Mouse (Mus musculus) heart, embryonic 10.5 days (tissue): ENCODE data around the gene Foxi1. TPM values are rescaled to one million over a fixed set of nuclear protein-coding genes. Genes with fewer than 3 reads are reported as not detected.
"Not testable (repeated sequence)": the region's sequence is repeated elsewhere in the genome, so short reads cannot be mapped to it uniquely, and the experiment has no call there.

Experiments used
- DNase-seq: peaks from one replicate; pipeline ENCODE4 v3.0.0-alpha.2; 2017; ENCODE audit warnings: low spot score
- H3K27ac ChIP-seq: fragments of 300-500 bp; sonication (generic); 2 replicates; pipeline ENCODE4 v1.5.1; 2016; ENCODE audit warnings: mild to moderate bottlenecking
- H3K27me3 ChIP-seq: fragments of 300-500 bp; sonication (generic); 2 replicates; pipeline ENCODE4 v1.6.1; 2016; ENCODE audit warnings: mild to moderate bottlenecking; ENCODE audit not compliant: poor library complexity, insufficient read depth, severe bottlenecking
- H3K36me3 ChIP-seq: fragments of 300-500 bp; sonication (generic); 2 replicates; pipeline ENCODE4 v1.6.1; 2016; ENCODE audit warnings: mild to moderate bottlenecking, moderate library complexity
- H3K4me1 ChIP-seq: fragments of 300-500 bp; sonication (generic); 2 replicates; pipeline ENCODE4 v1.6.1; 2016; ENCODE audit warnings: mild to moderate bottlenecking
- H3K4me3 ChIP-seq: fragments of 300-500 bp; sonication (generic); 2 replicates; pipeline ENCODE4 v1.5.1; 2016; ENCODE audit warnings: mild to moderate bottlenecking, moderate library complexity
- H3K9me3 ChIP-seq: fragments of 300-500 bp; sonication (generic); 2 replicates; pipeline ENCODE4 v1.6.1; 2016; ENCODE audit warnings: mild to moderate bottlenecking, moderate library complexity
- WGBS: fragments of 180-500 bp; shearing (Covaris S2); methylation state at CpG from one replicate; pipeline ENCODE4 v1.1.7; 2016; 5-methylcytosine and 5-hydroxymethylcytosine counted together
- polyA plus RNA-seq: library from polyadenylated mRNA; unstranded; fragments of >200 nt; fragmentation: Nextera tagmentation; extraction: Ambion mirVana; gene quantifications from 2 replicates; pipeline ENCODE4 v1.2.1, GENCODE M21; 2016

Foxi1 gene
- not detected in 2 replicates for polyA plus RNA-seq

DNA sequence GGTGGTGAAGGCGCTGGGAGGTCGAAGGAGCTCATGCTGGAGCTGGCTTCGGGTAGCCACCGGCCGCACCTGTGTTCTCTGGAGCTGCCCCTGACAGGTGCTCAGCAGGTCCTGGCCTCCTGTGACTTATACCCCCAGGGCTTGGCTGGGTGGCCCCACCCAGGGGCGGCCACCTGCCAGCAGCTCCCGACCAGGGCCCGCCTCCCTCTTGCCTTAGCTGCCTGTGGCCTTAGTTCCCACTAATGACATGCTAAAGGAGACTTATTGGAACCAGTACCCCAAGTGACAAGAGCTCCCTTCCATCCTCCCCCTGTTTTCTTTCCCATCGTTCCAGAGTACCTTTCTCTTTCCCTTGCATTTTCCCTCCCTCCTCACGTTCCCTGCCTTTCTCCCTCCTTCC lies at the start of gene Foxi1:
Foxi1 (minus strand) TSS at position 101 of the 400 bp plus-strand sequence.
- 66% methylated on average over 10 of the region's 10 CpGs for WGBS
- H3K4me1 ChIP-seq: no peaks in the 10 kb centered on the region
- no peak within 1 kb of the TSS for H3K4me3 ChIP-seq

DNA sequence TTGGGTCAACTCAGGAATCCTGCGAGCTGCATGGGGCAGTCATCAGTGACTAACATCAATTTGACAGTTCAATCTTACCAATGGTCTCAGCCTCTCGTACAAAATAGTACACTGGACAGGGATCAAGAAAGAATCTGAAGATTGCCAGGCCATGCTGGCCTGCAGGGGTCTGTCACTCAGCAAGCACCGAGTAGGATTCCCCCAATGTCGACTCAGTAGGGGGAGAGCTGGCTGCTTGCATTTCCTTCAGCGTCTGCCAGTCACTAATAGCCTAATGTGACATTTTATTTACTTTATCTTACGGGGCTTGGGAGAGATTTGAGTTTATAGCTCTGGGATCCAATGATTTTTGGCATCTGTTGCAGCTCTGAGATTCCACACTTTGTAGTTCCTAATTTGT lies 35.1 kb upstream of the Foxi1 start:
- H3K27ac ChIP-seq: no peak overlapping the region
- WGBS: 35% methylated on average over 6 of the region's 6 CpGs
- peaks cover 3% of the 10 kb centered on the region; the same call in 1 of the 2 replicates for H3K9me3 ChIP-seq
- H3K36me3 ChIP-seq: no peaks in the 10 kb centered on the region
- DNase-seq: no peak
- H3K4me3 ChIP-seq: no peak overlapping the region
- no peaks in the 10 kb centered on the region; the same call in 1 of the 2 replicates for H3K27me3 ChIP-seq
- 0 out of 2 replicates have a peak, but pooled peaks cover 3% of the 10 kb centered on the region for H3K4me1 ChIP-seq

More for the DNA sequence above, at the start of gene Foxi1:
- H3K27ac ChIP-seq: no peak within 1 kb of the TSS
- no peak for DNase-seq
- no peaks in the 10 kb centered on the region for H3K36me3 ChIP-seq
- no peaks in the 10 kb centered on the region for H3K9me3 ChIP-seq
- 0 out of 2 replicates have a peak, but pooled peaks cover 6% of the 10 kb centered on the region for H3K27me3 ChIP-seq

DNA sequence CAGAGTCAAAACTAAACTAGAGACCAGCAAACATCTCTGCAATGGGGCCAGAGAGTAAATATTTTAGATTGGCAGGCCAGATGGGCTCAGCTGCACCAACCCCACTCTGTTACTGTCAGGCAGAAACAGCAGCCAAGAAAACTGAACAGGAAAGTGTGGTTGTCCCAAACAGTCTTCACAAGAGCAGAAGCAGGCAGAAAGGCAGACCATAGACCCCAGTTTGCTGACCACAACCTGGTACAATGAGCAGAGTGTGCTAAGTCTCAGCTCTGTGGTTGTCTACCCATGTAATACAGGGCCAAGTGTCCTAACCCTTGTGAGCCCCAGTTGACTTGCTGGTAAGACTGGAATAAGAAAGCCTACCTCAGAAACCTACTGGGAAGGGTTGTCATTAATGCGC lies 32.4 kb upstream of the Foxi1 start:
- peaks cover 3% of the 10 kb centered on the region; the same call in 1 of the 2 replicates for H3K9me3 ChIP-seq
- DNase-seq: no peak
- no peaks in the 10 kb centered on the region; the same call in 1 of the 2 replicates for H3K27me3 ChIP-seq
- no peaks in the 10 kb centered on the region for H3K36me3 ChIP-seq
- 0 out of 2 replicates have a peak, but pooled peaks cover 3% of the 10 kb centered on the region for H3K4me1 ChIP-seq
- no peak overlapping the region for H3K27ac ChIP-seq
- WGBS: 90% methylated on average over 1 of the region's 1 CpGs
- no peak overlapping the region for H3K4me3 ChIP-seq

DNA sequence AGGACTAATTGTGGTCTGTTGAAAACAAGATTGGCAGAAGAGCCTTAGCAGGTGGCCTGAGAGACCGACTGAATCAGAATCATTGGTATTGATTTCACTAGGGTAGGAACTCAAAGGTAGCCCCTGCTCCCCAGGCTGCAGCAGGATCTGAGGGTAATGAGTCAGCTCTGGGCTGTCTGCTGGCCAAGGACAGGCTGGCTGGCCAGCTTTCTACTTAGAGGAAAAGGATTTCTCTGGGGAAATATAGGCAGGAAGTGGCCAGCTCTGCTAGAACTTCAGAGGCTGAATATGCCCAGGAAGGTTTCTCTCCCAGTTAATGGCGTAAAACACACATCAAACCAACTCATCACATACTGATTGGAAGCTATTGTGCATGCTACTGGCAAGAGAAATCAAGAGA lies 31.8 kb upstream of the Foxi1 start:
- 0 out of 2 replicates have a peak, but pooled peaks cover 3% of the 10 kb centered on the region for H3K4me1 ChIP-seq
- WGBS: 77% methylated on average over 2 of the region's 2 CpGs
- no peak overlapping the region for H3K27ac ChIP-seq
- no peak for DNase-seq
- H3K4me3 ChIP-seq: no peak overlapping the region
- no peaks in the 10 kb centered on the region; the same call in 1 of the 2 replicates for H3K27me3 ChIP-seq
- H3K36me3 ChIP-seq: no peaks in the 10 kb centered on the region
- peaks cover 3% of the 10 kb centered on the region; the same call in 1 of the 2 replicates for H3K9me3 ChIP-seq

DNA sequence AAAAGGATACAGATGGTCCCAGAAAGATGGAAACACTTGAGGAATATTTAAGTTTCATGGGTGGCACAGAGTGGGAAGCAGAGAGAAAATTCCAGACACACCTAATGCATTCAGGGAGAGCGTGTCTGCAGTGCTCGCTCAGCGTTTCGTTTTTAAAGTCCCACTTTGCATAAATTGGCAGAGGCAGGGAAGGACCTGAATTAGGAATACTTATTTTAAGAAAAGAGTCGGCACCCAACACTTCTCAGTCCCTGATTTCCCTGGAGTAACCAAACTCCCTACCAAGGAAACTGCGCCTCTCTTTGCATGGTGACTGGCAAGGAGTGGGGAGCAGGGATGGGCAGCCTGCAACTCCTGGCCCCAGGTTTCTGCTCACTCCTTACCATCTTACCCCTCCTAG lies 29.0 kb upstream of the Foxi1 start:
- no peak overlapping the region for H3K27ac ChIP-seq
- 86% methylated on average over 6 of the region's 6 CpGs for WGBS
- no peak for DNase-seq
- no peaks in the 10 kb centered on the region for H3K36me3 ChIP-seq
- H3K4me3 ChIP-seq: no peak overlapping the region
- H3K4me1 ChIP-seq: no peaks in the 10 kb centered on the region
- H3K27me3 ChIP-seq: peaks cover 4% of the 10 kb centered on the region; the same call in 1 of the 2 replicates
- H3K9me3 ChIP-seq: peaks cover 3% of the 10 kb centered on the region; the same call in 1 of the 2 replicates

DNA sequence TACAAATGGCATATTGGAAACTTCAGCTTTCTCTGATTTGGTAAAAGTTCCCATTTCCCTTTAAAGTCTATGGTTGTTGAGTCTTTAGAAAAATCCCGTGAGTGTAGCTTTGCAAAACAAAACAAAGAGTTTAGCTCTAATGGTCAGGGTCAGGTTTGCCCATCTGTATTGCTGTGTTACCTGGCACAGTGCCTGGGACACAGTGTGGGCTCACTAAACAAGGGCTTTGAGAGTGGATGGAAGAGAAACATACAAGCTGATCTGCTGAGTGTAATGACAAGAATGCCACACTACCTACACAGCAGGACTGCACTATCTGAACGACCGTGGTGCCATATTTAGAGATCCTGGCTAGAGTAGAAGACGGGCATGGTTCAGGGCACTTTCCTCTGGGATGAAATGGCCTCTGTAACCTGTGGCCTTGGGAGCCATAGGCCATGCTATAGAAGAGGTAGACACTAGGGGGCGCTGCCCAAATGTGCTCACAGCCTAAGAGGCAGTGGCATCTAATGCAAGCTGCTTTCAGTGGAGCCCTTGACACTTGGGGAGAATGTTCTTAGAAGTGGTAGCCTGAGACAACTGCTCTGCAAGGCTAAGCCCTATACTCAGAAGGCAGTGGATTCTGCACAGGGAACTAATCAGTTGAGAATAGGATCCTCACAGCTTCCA lies 28.3 kb upstream of the Foxi1 start:
- H3K36me3 ChIP-seq: no peaks in the 10 kb centered on the region

DNA sequence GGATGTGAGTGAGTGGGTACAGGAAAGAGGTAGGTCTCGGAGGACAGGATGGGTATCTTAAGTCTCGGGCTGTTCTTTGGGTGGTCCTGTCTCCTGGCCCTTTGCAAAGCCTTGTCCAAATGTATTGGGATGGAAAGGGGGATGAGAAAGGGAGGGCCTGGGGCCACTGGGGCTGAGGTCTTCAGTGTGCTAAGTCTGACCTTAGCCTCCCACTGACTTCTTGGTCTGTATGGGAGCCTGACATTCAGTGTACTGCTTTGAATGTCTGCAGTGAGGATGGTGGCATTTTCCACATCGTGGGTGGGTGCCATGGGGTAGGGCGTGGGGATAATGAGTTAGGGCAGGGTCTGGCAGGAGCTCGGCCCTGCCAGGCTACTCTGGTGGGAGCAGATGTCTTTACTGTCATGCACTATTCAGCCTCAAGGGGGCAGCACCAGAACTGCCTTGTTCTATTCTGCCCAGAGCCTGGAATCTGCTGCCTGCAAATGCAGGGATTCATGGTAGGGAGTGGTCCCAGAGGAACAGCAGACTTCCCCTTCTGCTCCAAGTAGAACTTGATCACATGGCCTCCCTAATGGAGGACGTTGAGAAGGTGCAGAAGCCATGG lies 21.0 kb upstream of the Foxi1 start:
- peak; percentile 80 for DNase-seq
- Histone ChIP-seq H3K36me3 (no peaks in the 10 kb centered on the region), H3K4me1 (no peaks in the 10 kb centered on the region), H3K27me3 (0 out of 2 replicates have a peak, but pooled peaks cover 4% of the 10 kb centered on the region), H3K9me3 (no peaks in the 10 kb centered on the region), H3K4me3 (no peak overlapping the region), H3K27ac (no peak overlapping the region)
- 38% methylated on average over 6 of the region's 6 CpGs for WGBS

More for the DNA sequence above, 28.3 kb upstream of the Foxi1 start:
- 40% methylated on average over 5 of the region's 5 CpGs for WGBS
- Histone ChIP-seq H3K27ac (no peak overlapping the region), H3K27me3 (peaks cover 4% of the 10 kb centered on the region; the same call in 1 of the 2 replicates), H3K4me1 (no peaks in the 10 kb centered on the region), H3K4me3 (no peak overlapping the region), H3K9me3 (peaks cover 3% of the 10 kb centered on the region; the same call in 1 of the 2 replicates)
- DNase-seq: no peak

DNA sequence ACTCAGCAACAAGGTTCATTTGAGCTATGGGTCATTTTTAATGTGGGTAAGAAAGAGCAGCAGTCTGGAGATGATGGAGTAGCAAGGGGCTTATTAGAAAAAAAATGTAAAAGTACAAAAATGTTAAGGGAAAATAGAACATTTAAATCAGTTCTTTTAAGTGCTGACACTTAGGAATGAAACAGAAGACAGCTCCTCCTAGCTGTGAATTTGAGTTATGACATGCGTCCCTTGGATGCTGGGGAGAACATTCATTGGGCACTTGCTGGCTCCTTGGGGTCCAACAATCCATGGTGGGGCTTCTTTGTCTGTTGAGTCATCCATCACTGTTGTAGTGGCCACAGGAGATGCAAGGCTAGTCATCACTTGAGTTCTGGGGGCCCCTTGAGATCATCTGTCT lies 19.3 kb upstream of the Foxi1 start:
- no peak for DNase-seq
- H3K27me3 ChIP-seq: no peaks in the 10 kb centered on the region
- no peaks in the 10 kb centered on the region for H3K9me3 ChIP-seq
- H3K36me3 ChIP-seq: no peaks in the 10 kb centered on the region
- no peak overlapping the region for H3K27ac ChIP-seq
- WGBS: 46% methylated on average over 1 of the region's 1 CpGs
- no peak overlapping the region for H3K4me3 ChIP-seq
- H3K4me1 ChIP-seq: no peaks in the 10 kb centered on the region

DNA sequence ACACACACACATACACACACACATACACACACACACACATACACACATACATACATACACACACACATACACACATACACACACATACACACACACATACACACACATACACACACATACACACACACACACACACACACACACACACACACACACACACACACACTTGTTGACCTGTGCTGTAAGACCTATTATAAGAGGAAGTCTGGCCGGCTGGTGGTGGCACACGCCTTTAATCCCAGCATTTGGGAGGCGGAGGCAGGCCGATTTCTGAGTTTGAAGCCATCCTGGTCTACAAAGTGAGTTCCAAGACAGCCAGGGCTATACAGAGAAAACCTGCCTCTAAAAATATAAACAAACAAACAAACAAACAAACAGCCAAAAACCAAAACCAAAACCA lies 12.7 kb upstream of the Foxi1 start:
- not testable (repeated sequence) for H3K4me1 ChIP-seq, H3K27ac ChIP-seq, H3K9me3 ChIP-seq, H3K36me3 ChIP-seq, H3K27me3 ChIP-seq, H3K4me3 ChIP-seq, DNase-seq
- 91% methylated on average over 4 of the region's 4 CpGs for WGBS

DNA sequence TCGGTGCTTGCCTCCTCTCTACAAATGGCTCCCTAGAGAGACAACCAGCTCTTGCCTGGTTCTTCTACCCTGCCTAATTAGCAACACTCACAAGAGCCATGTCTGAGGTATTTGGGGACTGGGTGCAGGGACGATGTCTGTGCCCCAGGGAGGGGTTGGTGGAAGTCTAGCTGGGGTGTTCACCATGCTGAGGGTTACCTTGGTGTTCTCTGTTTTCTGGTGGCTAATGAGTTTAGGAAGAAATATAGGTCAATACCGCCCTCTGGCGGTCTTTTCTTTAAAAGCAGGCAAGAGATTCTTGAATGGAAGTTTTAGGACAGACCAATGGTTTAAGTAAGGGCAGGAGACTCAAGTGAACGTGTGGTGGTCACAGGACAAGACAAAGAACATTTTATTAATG lies 5.0 kb upstream of the Foxi1 start:
- Histone ChIP-seq H3K27ac (no peak overlapping the region), H3K36me3 (no peaks in the 10 kb centered on the region), H3K27me3 (0 out of 2 replicates have a peak, but pooled peaks cover 6% of the 10 kb centered on the region), H3K9me3 (no peaks in the 10 kb centered on the region), H3K4me1 (no peaks in the 10 kb centered on the region), H3K4me3 (no peak overlapping the region)
- WGBS: 24% methylated on average over 5 of the region's 5 CpGs
- no peak for DNase-seq

DNA sequence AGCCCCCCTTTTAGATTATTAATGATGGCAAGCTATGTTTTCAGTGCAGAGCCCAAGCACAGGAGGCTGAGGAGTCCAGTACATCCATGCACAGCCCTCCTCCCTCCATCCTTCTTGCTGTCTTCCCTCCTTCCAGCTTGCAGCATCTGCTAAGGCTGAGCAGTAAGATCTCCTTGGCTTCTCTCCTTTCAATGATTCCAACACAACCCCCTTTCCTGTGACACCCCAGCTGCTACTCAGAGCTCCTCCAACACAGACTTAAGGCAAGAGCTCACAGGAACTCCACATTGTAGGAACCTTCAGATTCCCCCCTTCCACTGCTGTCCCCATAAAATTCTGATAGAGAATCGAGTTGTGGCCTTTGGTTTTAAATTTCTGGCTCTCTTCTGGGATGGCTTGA lies 5.1 kb downstream of the Foxi1 start:
- 53% methylated on average over 1 of the region's 1 CpGs for WGBS
- no peaks in the 10 kb centered on the region for H3K4me1 ChIP-seq
- no peak overlapping the region for H3K27ac ChIP-seq

DNA sequence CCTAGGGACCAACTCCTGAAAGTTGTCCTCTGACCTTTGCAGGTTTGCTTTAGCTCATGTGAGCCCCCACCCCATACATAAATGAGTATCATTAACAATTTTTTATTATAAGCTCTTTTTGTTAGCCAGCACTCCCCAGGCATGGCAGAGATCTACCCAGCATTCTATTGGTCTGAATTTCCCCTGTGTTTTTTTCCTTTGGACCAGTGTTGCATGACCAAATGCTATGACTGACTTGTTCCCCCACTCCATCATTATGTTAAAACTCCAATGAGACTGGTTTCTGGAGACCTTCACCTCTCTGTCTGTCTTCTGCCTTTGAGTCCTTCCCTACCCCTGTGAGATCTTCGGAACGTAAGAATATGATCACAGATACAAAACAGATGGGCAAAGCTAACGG lies 12.7 kb downstream of the Foxi1 start:
- Histone ChIP-seq H3K36me3 (no peaks in the 10 kb centered on the region), H3K27me3 (no peaks in the 10 kb centered on the region), H3K4me1 (peaks cover 9% of the 10 kb centered on the region; the same call in 1 of the 2 replicates), H3K4me3 (no peak overlapping the region), H3K9me3 (no peaks in the 10 kb centered on the region), H3K27ac (no peak overlapping the region)
- 82% methylated on average over 3 of the region's 3 CpGs for WGBS
- no peak for DNase-seq

More for the DNA sequence above, 5.1 kb downstream of the Foxi1 start:
- no peaks in the 10 kb centered on the region for H3K36me3 ChIP-seq
- H3K4me3 ChIP-seq: no peak overlapping the region
- no peaks in the 10 kb centered on the region for H3K9me3 ChIP-seq
- no peak for DNase-seq
- no peaks in the 10 kb centered on the region for H3K27me3 ChIP-seq
